8 mouse cellular contexts compared by ENCODE assay signal in the genomic region with DNA sequence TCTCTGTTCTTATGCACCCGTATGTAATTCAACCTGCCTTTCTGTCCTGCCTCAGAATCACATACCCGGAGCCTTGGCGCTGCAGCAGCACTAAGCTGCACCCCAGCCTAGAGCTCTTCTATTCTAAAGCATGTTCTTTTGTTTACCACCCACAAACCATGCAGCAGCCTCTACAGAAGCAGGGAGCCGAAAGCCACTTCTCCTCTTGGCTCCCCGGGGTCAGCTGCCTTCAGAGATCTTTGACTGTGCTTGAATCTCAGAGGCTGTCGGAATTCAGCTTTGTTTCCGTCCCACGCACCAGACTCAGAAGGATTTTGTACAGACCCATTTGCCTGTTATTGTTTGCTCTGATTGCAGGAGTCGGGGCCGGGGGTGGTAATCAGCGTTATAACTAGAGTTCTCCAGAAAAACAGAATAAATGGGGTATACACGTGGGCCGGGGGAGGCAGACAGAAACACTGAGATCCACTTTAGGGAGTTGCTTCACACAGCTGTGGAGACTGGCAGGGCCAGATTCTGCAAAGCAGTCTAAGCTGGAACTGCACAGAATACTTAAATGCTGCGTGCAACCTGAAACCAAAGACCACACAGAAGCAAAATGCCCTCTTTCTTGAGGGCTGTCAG. TPM values are rescaled to one million over a fixed set of nuclear protein-coding genes. Genes with fewer than 3 reads are reported as not detected.
DNase-seq lines count a peak whose midpoint lies in the region; ATAC-seq and TF ChIP-seq lines count a peak whose summit lies in the region.

No protein-coding gene starts in this region.

- no peaks in the 10 kb centered on the region for H3K27me3 ChIP-seq in heart, embryonic 12.5 days (replicated peaks)
- H3K27me3 ChIP-seq in forebrain, embryonic 13.5 days: no peaks in the 10 kb centered on the region
- no peaks in the 10 kb centered on the region for H3K27me3 ChIP-seq in neural tube, embryonic 12.5 days (replicated peaks)

- no peak for TF ChIP-seq POLR2A in lung, adult 2 months (IDR thresholded peaks at IDR 0.05; ENCODE audit: borderline replicate concordance, extremely low read depth, low read depth, low read length)

- ATAC-seq in heart, embryonic 12.5 days (ENCODE audit: insufficient number of reproducible peaks, low FRiP score): no peak
- peak; percentile 83 for ATAC-seq in forebrain, embryonic 13.5 days
- ATAC-seq in neural tube, embryonic 12.5 days (ENCODE audit: low FRiP score, low read depth): 0 out of 2 replicates have a peak, but pooled peaks have one; percentile 48

- no peak overlapping the region for H3K4me2 ChIP-seq in heart, embryonic 12.5 days
- H3K4me2 ChIP-seq in forebrain, embryonic 13.5 days: peak overlapping the region; percentile 51
- H3K4me2 ChIP-seq in neural tube, embryonic 12.5 days (replicated peaks): 0 out of 2 replicates have a peak overlapping the region, but pooled peaks have one; percentile 2

- peak overlapping the region; percentile 22; the same call in 1 of the 2 replicates for H3K27ac ChIP-seq in heart, embryonic 12.5 days (ENCODE audit: poor library complexity, severe bottlenecking)
- H3K27ac ChIP-seq in forebrain, embryonic 13.5 days: peak overlapping the region; percentile 70
- 0 out of 2 replicates have a peak overlapping the region, but pooled peaks have one; percentile 15 for H3K27ac ChIP-seq in neural tube, embryonic 12.5 days

- H3K4me3 ChIP-seq in heart, embryonic 12.5 days: no peak overlapping the region
- H3K4me3 ChIP-seq in forebrain, embryonic 13.5 days: peak overlapping the region; percentile 18
- H3K4me3 ChIP-seq in neural tube, embryonic 12.5 days: no peak overlapping the region
- no peak overlapping the region for H3K4me3 ChIP-seq in lung, adult 2 months (replicated peaks; ENCODE audit: extremely low read depth, low read depth, low read length)

- no peaks in the 10 kb centered on the region for H3K36me3 ChIP-seq in heart, embryonic 12.5 days
- no peaks in the 10 kb centered on the region for H3K36me3 ChIP-seq in forebrain, embryonic 13.5 days (ENCODE audit: poor library complexity, severe bottlenecking)
- no peaks in the 10 kb centered on the region for H3K36me3 ChIP-seq in neural tube, embryonic 12.5 days

- no peak for DNase-seq in heart, adult 9 months (ENCODE audit: low spot score in 2 of 2)
- DNase-seq in layer of hippocampus, adult 9-11 months: peak; percentile 93
- no peak for DNase-seq in c-Kit-positive CD71-positive TER-119-positive erythroid progenitor cells, embryonic 14.5 days (ENCODE audit: low spot score)
- DNase-seq in lung, adult 2 months: no peak
- DNase-seq in urinary bladder, postnatal 14 days (ENCODE audit: low spot score): no peak

- peaks cover 27% of the 10 kb centered on the region for H3K4me1 ChIP-seq in heart, embryonic 12.5 days (replicated peaks)
- peaks cover 16% of the 10 kb centered on the region for H3K4me1 ChIP-seq in forebrain, embryonic 13.5 days
- H3K4me1 ChIP-seq in neural tube, embryonic 12.5 days: peaks cover 10% of the 10 kb centered on the region; the same call in 1 of the 2 replicates
- H3K4me1 ChIP-seq in lung, adult 2 months (ENCODE audit: control insufficient read depth, insufficient read depth, low read length): peaks cover 18% of the 10 kb centered on the region

- WGBS in heart, embryonic 12.5 days: 59% methylated on average over 14 of the region's 14 CpGs
- 5% methylated on average over 14 of the region's 14 CpGs for WGBS in forebrain, embryonic 13.5 days
- WGBS in neural tube, embryonic 12.5 days: 45% methylated on average over 14 of the region's 14 CpGs
- WGBS in lung, adult 2 months: 60% methylated on average over 14 of the region's 14 CpGs

- H3K9me3 ChIP-seq in heart, embryonic 12.5 days (replicated peaks): no peaks in the 10 kb centered on the region
- no peaks in the 10 kb centered on the region for H3K9me3 ChIP-seq in forebrain, embryonic 13.5 days (replicated peaks)
- H3K9me3 ChIP-seq in neural tube, embryonic 12.5 days: no peaks in the 10 kb centered on the region

- TF ChIP-seq CTCF in lung, adult 2 months (IDR thresholded peaks at IDR 0.05; ENCODE audit: insufficient read depth, low read length): no peak

- no peak overlapping the region for H3K9ac ChIP-seq in heart, embryonic 12.5 days
- peak overlapping the region; percentile 60 for H3K9ac ChIP-seq in forebrain, embryonic 13.5 days
- 0 out of 2 replicates have a peak overlapping the region, but pooled peaks have one; percentile 21 for H3K9ac ChIP-seq in neural tube, embryonic 12.5 days

RNA-seq across cellular contexts. Expression of a gene that starts 8.5 kb away (rescaled TPM):
- polyA plus RNA-seq in heart, embryonic 12.5 days (2016; fragmentation: Nextera tagmentation; extraction: Ambion mirVana): 58.5 and 60.9 TPM in 2 replicates
- polyA plus RNA-seq in forebrain, embryonic 13.5 days (2015; fragmentation: Nextera tagmentation; extraction: Ambion mirVana): 65.2 and 67.2 TPM in 2 replicates
- polyA plus RNA-seq in neural tube, embryonic 12.5 days (2016; fragmentation: Nextera tagmentation; extraction: Ambion mirVana): 64.8 and 68.9 TPM in 2 replicates
- 46.5 and 66.8 TPM in 2 replicates for polyA plus RNA-seq in lung, adult 2 months (2012; rRNA removed)

RNA-seq across cellular contexts. Expression of a gene that starts 56.1 kb away (rescaled TPM):
- 19.2 and 23.8 TPM in 2 replicates for polyA plus RNA-seq in heart, embryonic 12.5 days (2016; fragmentation: Nextera tagmentation; extraction: Ambion mirVana)
- polyA plus RNA-seq in forebrain, embryonic 13.5 days (2015; fragmentation: Nextera tagmentation; extraction: Ambion mirVana): 39.0 and 39.3 TPM in 2 replicates
- 36.8 and 44.6 TPM in 2 replicates for polyA plus RNA-seq in neural tube, embryonic 12.5 days (2016; fragmentation: Nextera tagmentation; extraction: Ambion mirVana)
- polyA plus RNA-seq in lung, adult 2 months (2012; rRNA removed): 2.5 and 3.6 TPM in 2 replicates

Comparison
In these comparisons a context has a peak if more than half of its experiments do, and no peak if none do; other contexts are left out.
1. H3K27ac ChIP-seq: peak in every context shown above with its lines; median percentile 70 in forebrain, embryonic 13.5 days; 22 in heart, embryonic 12.5 days; 15 in neural tube, embryonic 12.5 days.